Mouse (Mus musculus) large intestine, adult 2 months (tissue): Measurements from ENCODE around the gene Ofd1. TPM values are rescaled to one million over a fixed set of nuclear protein-coding genes. Genes with fewer than 3 reads are reported as not detected.
A peak's percentile ranks its signal among the peaks of the same experiment; 100 is the strongest.

Source experiments
- DNase-seq: peaks from one replicate; pipeline ENCODE4 v3.0.0-alpha.2; 2012; ENCODE audit warnings: low read depth, low spot score
- WGBS: fragments of 180-500 bp; shearing (Covaris S2); methylation state at CpG from one replicate; pipeline ENCODE4 v1.1.7; 2018; 5-methylcytosine and 5-hydroxymethylcytosine counted together
- polyA plus RNA-seq: library from polyadenylated mRNA; depleted of rRNA; stranded (reverse); fragments of >200 nt; gene quantifications from 2 replicates; pipeline ENCODE4 v1.2.3, GENCODE M21; 2012; rRNA removed

Ofd1 gene
- polyA plus RNA-seq, 1 experiment = 0.97 TPM

GRCm38 (mm10) chrX:166365458-166366213, 74.9 kb downstream of the Ofd1 start:
- WGBS = 83% methylated on average over 8 of the region's 8 CpGs
- DNase-seq = no peak

- no peak for DNase-seq
- 80% methylated on average over 4 of the region's 4 CpGs for WGBS
Measured at GRCm38 (mm10) chrX:166360455-166360854, 80.0 kb downstream of the Ofd1 start.

GRCm38 (mm10) chrX:166359927-166360440, 80.5 kb downstream of the Ofd1 start:
- DNase-seq = no peak
- WGBS = 80% methylated on average over 2 of the region's 2 CpGs

- DNase-seq = no peak
- WGBS = 58% methylated on average over 2 of the region's 2 CpGs
Measured at GRCm38 (mm10) chrX:166358955-166359354, 81.5 kb downstream of the Ofd1 start.

GRCm38 (mm10) chrX:166356276-166356675, 84.2 kb downstream of the Ofd1 start:
- 87% methylated on average over 3 of the region's 3 CpGs for WGBS
- DNase-seq = no peak

GRCm38 (mm10) chrX:166354913-166355312, 85.6 kb downstream of the Ofd1 start:
- 53% methylated on average over 1 of the region's 1 CpGs for WGBS

GRCm38 (mm10) chrX:166353412-166353811, 87.1 kb downstream of the Ofd1 start:
- 68% methylated on average over 2 of the region's 2 CpGs for WGBS
- DNase-seq = no peak

More at GRCm38 (mm10) chrX:166354913-166355312, 85.6 kb downstream of the Ofd1 start:
- no peak for DNase-seq

- peak; percentile 3 for DNase-seq
- WGBS = 18% methylated on average over 6 of the region's 6 CpGs
Measured at GRCm38 (mm10) chrX:166351790-166352189, 88.7 kb downstream of the Ofd1 start.

- no peak for DNase-seq
- WGBS = 74% methylated on average over 4 of the region's 4 CpGs
Measured at GRCm38 (mm10) chrX:166348634-166349033, 91.9 kb downstream of the Ofd1 start.

GRCm38 (mm10) chrX:166348086-166348485, 92.4 kb downstream of the Ofd1 start:
- 83% methylated on average over 6 of the region's 6 CpGs for WGBS
- no peak for DNase-seq

GRCm38 (mm10) chrX:166344228-166345015, 96.1 kb downstream of the Ofd1 start:
- DNase-seq = no peak
- WGBS = 31% methylated on average over 10 of the region's 10 CpGs

GRCm38 (mm10) chrX:166341795-166342194, 98.7 kb downstream of the Ofd1 start:
- DNase-seq = no peak
- 80% methylated on average over 6 of the region's 6 CpGs for WGBS

Other genes with a start within 250 kb of the Ofd1 start
- gene Gpm6b, start 201.8 kb downstream of the Ofd1 start, polyA plus RNA-seq = 1.3 and 2.0 TPM in 2 replicates
- 1.5 and 2.1 TPM in 2 replicates for gene Trappc2, start 130 bp downstream of the Ofd1 start, polyA plus RNA-seq
- gene Rab9, start 39.2 kb upstream of the Ofd1 start, polyA plus RNA-seq = 6.7 and 7.9 TPM in 2 replicates
- gene Tceanc, start 77.9 kb upstream of the Ofd1 start, polyA plus RNA-seq = 0.55 and 1.1 TPM in 2 replicates
- gene Egfl6, start 145.0 kb upstream of the Ofd1 start, polyA plus RNA-seq = 0.07 and 0.08 TPM in 2 replicates